Mouse (Mus musculus): ENCODE results near the gene Wwc2. TPM values are rescaled to one million over a fixed set of nuclear protein-coding genes. Genes with fewer than 3 reads are reported as not detected.

The Wwc2 gene
- polyA plus RNA-seq, 1 experiment: 7.7 TPM

DNA sequence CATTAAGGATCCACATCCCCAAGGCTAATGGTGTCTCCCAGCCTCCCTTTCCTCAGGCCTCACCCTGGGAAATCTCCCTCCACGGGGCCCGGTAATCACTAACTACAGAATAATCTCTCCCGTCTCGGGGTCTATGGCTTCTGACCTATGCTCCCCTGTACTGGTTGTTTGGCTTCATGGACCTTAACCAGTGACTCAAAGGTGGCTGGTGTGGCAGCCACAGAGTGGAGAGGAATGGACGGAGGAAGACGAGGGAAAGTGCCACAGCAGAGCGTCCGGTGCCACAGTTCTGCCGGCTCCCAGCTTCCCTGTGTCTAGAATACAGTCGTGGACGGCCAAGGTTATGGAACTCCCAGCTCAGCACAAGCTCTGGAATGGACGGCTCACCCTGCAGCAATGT lies 114.9 kb downstream of the Wwc2 start:
- H3K27me3 ChIP-seq (ENCODE audit: control insufficient read depth, insufficient read depth, insufficient read length): no peaks in the 10 kb centered on the region
- H3K4me2 ChIP-seq (ENCODE audit: low read depth): no peak overlapping the region
- TF ChIP-seq TCF3 (IDR thresholded peaks at IDR 0.05; ENCODE audit: insufficient read length, low read depth) (no peak), MYOD1 (IDR thresholded peaks at IDR 0.05; ENCODE audit: control insufficient read depth in 1 of 3, insufficient read length in 2 of 3, low read depth in 2 of 3) (no peak), USF1 (IDR thresholded peaks at IDR 0.05; ENCODE audit: low read depth) (no peak), TCF12 (IDR thresholded peaks at IDR 0.05; ENCODE audit: insufficient read depth, poor library complexity, severe bottlenecking) (no peak)
- no peak overlapping the region for H3ac ChIP-seq (ENCODE audit: control insufficient read depth, insufficient read length)
- peaks cover 17% of the 10 kb centered on the region for H3K36me3 ChIP-seq (ENCODE audit: control insufficient read depth, insufficient read depth)
- H3K79me2 ChIP-seq (ENCODE audit: control insufficient read depth, insufficient read depth): no peaks in the 10 kb centered on the region
- H3K4me3 ChIP-seq: no peak overlapping the region

DNA sequence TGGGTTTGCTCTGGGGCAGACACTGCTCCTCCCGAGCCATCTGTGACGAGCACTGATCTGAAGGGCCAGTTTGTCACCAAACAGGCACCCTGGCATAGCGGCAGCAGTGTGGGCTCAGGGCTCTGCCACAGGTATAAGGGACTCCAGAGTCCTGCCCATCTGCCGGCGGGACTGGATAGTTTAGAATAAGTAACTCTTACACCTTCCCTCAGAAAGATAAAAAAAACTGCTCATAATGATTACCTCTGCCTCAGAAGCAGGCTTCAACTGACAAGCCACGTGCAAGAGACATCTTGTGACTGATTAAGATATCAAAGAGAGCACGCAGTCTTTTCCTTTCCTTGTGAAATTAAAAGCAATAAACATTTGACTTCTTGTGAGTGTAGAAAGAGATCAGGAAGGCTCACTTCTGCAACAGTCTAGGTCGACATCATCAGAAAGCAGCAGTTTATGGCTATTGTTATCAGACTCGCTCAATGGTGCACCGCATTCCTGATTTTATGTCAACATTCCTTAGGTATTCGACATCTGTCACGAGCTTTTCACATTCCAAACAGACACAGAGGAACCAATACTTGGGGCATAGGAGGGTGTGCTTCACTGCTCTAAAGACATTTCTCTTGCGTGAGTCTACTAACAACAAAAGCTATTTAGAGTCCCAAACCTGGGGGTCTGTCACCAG lies 116.1 kb downstream of the Wwc2 start:
- Histone ChIP-seq H3K4me3 (no peak overlapping the region), H3ac (ENCODE audit: control insufficient read depth, insufficient read length) (no peak overlapping the region), H3K4me2 (ENCODE audit: low read depth) (no peak overlapping the region), H3K27me3 (ENCODE audit: control insufficient read depth, insufficient read depth, insufficient read length) (no peaks in the 10 kb centered on the region), H3K79me2 (ENCODE audit: control insufficient read depth, insufficient read depth) (no peaks in the 10 kb centered on the region), H3K36me3 (ENCODE audit: control insufficient read depth, insufficient read depth) (peaks cover 17% of the 10 kb centered on the region)
- TF ChIP-seq MYOG (IDR thresholded peaks at IDR 0.05; ENCODE audit: control insufficient read depth in 1 of 3, insufficient read depth in 1 of 3, insufficient read length in 2 of 3, low read depth in 2 of 3): no peak
- TF ChIP-seq USF1 (IDR thresholded peaks at IDR 0.05; ENCODE audit: low read depth): no peak
- no peak for TF ChIP-seq REST (IDR thresholded peaks at IDR 0.05; ENCODE audit: insufficient read depth, insufficient read length)
- no peak for TF ChIP-seq E2F4 (IDR thresholded peaks at IDR 0.05; ENCODE audit: insufficient read depth)
- TF ChIP-seq MAX (IDR thresholded peaks at IDR 0.05; ENCODE audit: low read depth): no peak
- TF ChIP-seq CEBPB (IDR thresholded peaks at IDR 0.05; ENCODE audit: insufficient read depth, poor library complexity, severe bottlenecking): no peak
- no peak for TF ChIP-seq TCF3 (IDR thresholded peaks at IDR 0.05; ENCODE audit: insufficient read length, low read depth)
- no peak for TF ChIP-seq MYOD1 (IDR thresholded peaks at IDR 0.05; ENCODE audit: control insufficient read depth in 1 of 3, insufficient read length in 2 of 3, low read depth in 2 of 3)
- no peak for TF ChIP-seq TCF12 (IDR thresholded peaks at IDR 0.05; ENCODE audit: insufficient read depth, poor library complexity, severe bottlenecking)
- TF ChIP-seq POLR2A (IDR thresholded peaks at IDR 0.05; ENCODE audit: insufficient read length, low read depth): no peak
- no peak for TF ChIP-seq SRF (IDR thresholded peaks at IDR 0.05; ENCODE audit: control insufficient read depth, insufficient read length, low read depth)
- TF ChIP-seq POLR2AphosphoS2 (IDR thresholded peaks at IDR 0.05; ENCODE audit: insufficient read length, low read depth): no peak

DNA sequence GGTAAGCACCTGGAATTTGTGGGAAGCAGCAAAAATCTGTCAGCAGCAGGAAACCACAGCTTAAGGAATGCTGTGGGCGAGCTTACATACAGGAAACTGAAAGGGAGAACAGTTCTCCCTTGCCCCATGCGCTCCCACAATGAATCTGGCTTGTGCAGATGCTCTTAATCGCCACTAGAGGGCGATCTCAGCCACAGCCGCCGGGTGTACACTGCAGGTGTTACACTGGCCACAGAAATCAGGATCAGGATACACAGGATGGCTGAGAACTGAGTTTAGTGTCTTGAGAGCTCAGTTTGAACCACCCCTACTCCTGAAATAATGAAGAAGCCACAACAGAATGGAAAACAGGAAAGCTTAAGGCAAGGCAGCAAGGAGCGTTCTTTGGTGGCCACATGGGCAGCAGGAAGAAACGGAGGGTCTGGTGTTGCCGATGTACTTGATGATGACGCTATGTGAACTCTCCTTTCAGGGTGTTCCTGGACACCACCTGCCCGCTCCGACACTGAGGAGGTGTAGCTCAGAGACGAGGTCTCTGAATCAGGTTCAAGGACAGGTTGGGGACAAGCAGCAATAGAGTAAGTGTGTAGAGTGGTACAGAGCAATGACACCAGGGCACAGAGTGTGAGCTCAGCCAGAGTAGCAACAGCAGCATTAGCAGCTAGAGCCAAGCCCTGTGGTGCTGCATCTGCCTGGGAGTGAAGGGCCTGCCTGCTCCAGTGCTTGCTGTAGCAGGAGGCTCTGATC lies 118.2 kb downstream of the Wwc2 start:
- H3ac ChIP-seq (ENCODE audit: control insufficient read depth, insufficient read length): no peak overlapping the region
- TF ChIP-seq SRF (IDR thresholded peaks at IDR 0.05; ENCODE audit: control insufficient read depth, insufficient read length, low read depth): no peak
- peak in 1 of 3 experiments; percentile 6 for TF ChIP-seq MYOD1 (IDR thresholded peaks at IDR 0.05; ENCODE audit: control insufficient read depth in 1 of 3, insufficient read length in 2 of 3, low read depth in 2 of 3)
- H3K36me3 ChIP-seq (ENCODE audit: control insufficient read depth, insufficient read depth): peaks cover 8% of the 10 kb centered on the region
- H3K79me2 ChIP-seq (ENCODE audit: control insufficient read depth, insufficient read depth): no peaks in the 10 kb centered on the region
- H3K4me3 ChIP-seq: no peak overlapping the region
- no peak overlapping the region for H3K4me2 ChIP-seq (ENCODE audit: low read depth)
- H3K27me3 ChIP-seq (ENCODE audit: control insufficient read depth, insufficient read depth, insufficient read length): no peaks in the 10 kb centered on the region

DNA sequence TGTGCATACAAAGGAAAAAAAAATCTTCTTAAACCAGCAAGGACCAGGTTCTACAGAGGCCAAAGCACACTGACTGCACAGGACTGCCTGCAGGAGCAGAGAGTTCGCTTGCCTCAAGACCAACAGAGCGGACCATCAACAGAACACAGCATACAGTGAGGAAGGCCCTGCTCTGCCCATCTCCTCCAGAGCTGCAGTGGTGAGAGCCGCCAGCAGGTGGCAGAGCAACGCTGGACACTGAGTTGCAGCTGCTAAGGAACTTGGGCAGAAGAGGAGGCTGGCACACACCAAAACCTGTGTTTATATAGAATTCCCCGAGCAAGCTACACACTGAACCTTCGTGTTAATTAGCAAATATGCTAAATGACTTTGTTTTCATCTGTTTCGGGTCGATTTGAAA lies 123.7 kb downstream of the Wwc2 start:
- Histone ChIP-seq H3K27me3 (ENCODE audit: control insufficient read depth, insufficient read depth, insufficient read length) (no peaks in the 10 kb centered on the region), H3K36me3 (ENCODE audit: control insufficient read depth, insufficient read depth) (peaks cover 16% of the 10 kb centered on the region), H3K79me2 (ENCODE audit: control insufficient read depth, insufficient read depth) (no peaks in the 10 kb centered on the region), H3K4me2 (ENCODE audit: low read depth) (no peak overlapping the region), H3K4me3 (no peak overlapping the region), H3ac (ENCODE audit: control insufficient read depth, insufficient read length) (no peak overlapping the region)
- TF ChIP-seq MYOG (IDR thresholded peaks at IDR 0.05; ENCODE audit: control insufficient read depth in 1 of 3, insufficient read depth in 1 of 3, insufficient read length in 2 of 3, low read depth in 2 of 3): peak in 1 of 3 experiments; percentile 49
- TF ChIP-seq MYOD1 (IDR thresholded peaks at IDR 0.05; ENCODE audit: control insufficient read depth in 1 of 3, insufficient read length in 2 of 3, low read depth in 2 of 3): peak in 1 of 3 experiments; percentile 35
- no peak for TF ChIP-seq TCF12 (IDR thresholded peaks at IDR 0.05; ENCODE audit: insufficient read depth, poor library complexity, severe bottlenecking)
- no peak for TF ChIP-seq USF1 (IDR thresholded peaks at IDR 0.05; ENCODE audit: low read depth)

DNA sequence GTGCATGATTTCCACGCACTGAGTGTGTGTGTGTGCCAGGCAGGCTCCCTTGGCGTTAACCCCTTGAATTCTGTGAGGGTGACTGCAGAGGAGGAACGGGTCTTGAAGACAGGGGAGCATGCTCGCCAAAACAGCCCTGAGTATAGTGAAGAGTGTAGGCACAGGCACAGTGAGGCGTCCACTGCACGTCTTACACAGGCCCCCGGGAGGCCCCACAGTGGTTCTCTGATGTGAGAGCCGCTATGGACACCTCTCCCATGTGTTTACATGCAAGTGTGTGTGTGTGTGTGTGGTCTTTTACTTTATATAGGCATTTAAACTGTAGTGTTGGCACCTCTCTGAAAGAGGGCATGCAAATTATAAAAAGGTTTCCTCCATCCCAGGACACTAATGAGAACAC lies 124.2 kb downstream of the Wwc2 start:
- no peaks in the 10 kb centered on the region for H3K79me2 ChIP-seq (ENCODE audit: control insufficient read depth, insufficient read depth)

More for the DNA sequence above, 124.2 kb downstream of the Wwc2 start:
- TF ChIP-seq TCF3 (IDR thresholded peaks at IDR 0.05; ENCODE audit: insufficient read length, low read depth) (no peak), MYOD1 (IDR thresholded peaks at IDR 0.05; ENCODE audit: control insufficient read depth in 1 of 3, insufficient read length in 2 of 3, low read depth in 2 of 3) (no peak), MAX (IDR thresholded peaks at IDR 0.05; ENCODE audit: low read depth) (no peak), E2F4 (IDR thresholded peaks at IDR 0.05; ENCODE audit: insufficient read depth) (no peak), REST (IDR thresholded peaks at IDR 0.05; ENCODE audit: insufficient read depth, insufficient read length) (no peak), TCF12 (IDR thresholded peaks at IDR 0.05; ENCODE audit: insufficient read depth, poor library complexity, severe bottlenecking) (no peak), POLR2A (IDR thresholded peaks at IDR 0.05; ENCODE audit: insufficient read length, low read depth) (no peak), SRF (IDR thresholded peaks at IDR 0.05; ENCODE audit: control insufficient read depth, insufficient read length, low read depth) (no peak), USF1 (IDR thresholded peaks at IDR 0.05; ENCODE audit: low read depth) (no peak), CEBPB (IDR thresholded peaks at IDR 0.05; ENCODE audit: insufficient read depth, poor library complexity, severe bottlenecking) (no peak), MYOG (IDR thresholded peaks at IDR 0.05; ENCODE audit: control insufficient read depth in 1 of 3, insufficient read depth in 1 of 3, insufficient read length in 2 of 3, low read depth in 2 of 3) (no peak)
- H3K36me3 ChIP-seq (ENCODE audit: control insufficient read depth, insufficient read depth): peaks cover 14% of the 10 kb centered on the region
- H3K27me3 ChIP-seq (ENCODE audit: control insufficient read depth, insufficient read depth, insufficient read length): no peaks in the 10 kb centered on the region
- no peak overlapping the region for H3K4me3 ChIP-seq
- no peak overlapping the region for H3K4me2 ChIP-seq (ENCODE audit: low read depth)
- no peak overlapping the region for H3ac ChIP-seq (ENCODE audit: control insufficient read depth, insufficient read length)

Data from myocyte (in vitro differentiated cells).